Mouse (Mus musculus): ENCODE data around the gene Hilpda.

DNA sequence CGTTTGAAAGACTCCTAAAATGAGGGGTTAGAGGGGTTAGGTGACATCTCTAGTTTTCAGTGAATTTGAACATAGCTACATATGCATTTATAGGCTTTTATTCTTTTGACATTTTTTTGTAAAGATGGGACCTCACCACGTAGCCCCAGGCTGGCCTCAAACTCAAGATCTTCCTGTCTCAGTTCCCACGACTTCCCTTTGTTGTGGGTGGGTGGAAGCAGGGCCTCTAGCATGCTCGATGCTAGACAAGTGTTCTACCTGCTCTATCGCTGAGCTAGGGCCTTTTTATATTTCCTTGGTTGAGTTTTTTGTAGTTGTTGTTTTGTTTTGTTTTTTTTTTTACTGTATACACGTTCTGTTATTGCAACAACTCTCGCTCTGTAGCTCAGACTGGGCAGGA, 14.6 kb downstream of the Hilpda start:
- TF ChIP-seq CTCF (IDR thresholded peaks at IDR 0.05; ENCODE audit: borderline replicate concordance, insufficient read depth, low read depth, low read length) = no peak
- TF ChIP-seq POLR2A (IDR thresholded peaks at IDR 0.05; ENCODE audit: borderline replicate concordance, insufficient read depth, low read length) = no peak
